Mouse (Mus musculus) liver, embryonic 11.5 days (tissue): Measurements from ENCODE around the gene Tmf1. TPM values are rescaled to one million over a fixed set of nuclear protein-coding genes. Genes with fewer than 3 reads are reported as not detected.
A peak's percentile ranks its signal among the peaks of the same experiment; 100 is the strongest.

Experiments used
- ATAC-seq: fragments of 200-750 bp; cut with Nextera tagmentation; replicated peaks from 2 replicates; pipeline ENCODE4 v1.8.0; 2017; ENCODE audit warnings: moderate number of reproducible peaks, mild to moderate bottlenecking, moderate TSS enrichment, moderate library complexity; ENCODE audit not compliant: low FRiP score
- DNase-seq: peaks from one replicate; pipeline ENCODE4 v3.0.0-alpha.2; 2017; ENCODE audit warnings: low spot score
- H3K27ac ChIP-seq: fragments of 300-500 bp; sonication (generic); 2 replicates; pipeline ENCODE4 v1.5.1; 2014; ENCODE audit warnings: mild to moderate bottlenecking, low read depth, low read length, control low read depth
- H3K27me3 ChIP-seq: fragments of 300-500 bp; sonication (generic); replicated peaks from 2 replicates; pipeline ENCODE4 v1.6.1; 2014; ENCODE audit warnings: low read length, mixed read lengths; ENCODE audit not compliant: control insufficient read depth, insufficient read depth
- H3K36me3 ChIP-seq: fragments of 300-500 bp; sonication (generic); 2 replicates; pipeline ENCODE4 v1.6.1; 2014; ENCODE audit warnings: mild to moderate bottlenecking, low read length, moderate library complexity, mixed read lengths; ENCODE audit not compliant: control insufficient read depth, insufficient read depth
- H3K4me1 ChIP-seq: fragments of 300-500 bp; sonication (generic); replicated peaks from 2 replicates; pipeline ENCODE4 v1.6.1; 2014; ENCODE audit warnings: low read length, mixed read lengths; ENCODE audit not compliant: control insufficient read depth, insufficient read depth
- H3K4me2 ChIP-seq: fragments of 300-500 bp; sonication (generic); 2 replicates; pipeline ENCODE4 v1.6.1; 2014; ENCODE audit warnings: mild to moderate bottlenecking, control low read depth, moderate library complexity
- H3K4me3 ChIP-seq: fragments of 300-500 bp; sonication (generic); 2 replicates; pipeline ENCODE4 v1.5.1; 2014; ENCODE audit warnings: low read depth, low read length, control low read depth
- H3K9ac ChIP-seq: fragments of 300-500 bp; sonication (generic); 2 replicates; pipeline ENCODE4 v1.6.1; 2014; ENCODE audit warnings: low read depth, low read length, control low read depth
- H3K9me3 ChIP-seq: fragments of 300-500 bp; sonication (generic); 2 replicates; pipeline ENCODE4 v1.6.1; 2016; ENCODE audit warnings: low read length, inconsistent platforms, mixed read lengths; ENCODE audit not compliant: control insufficient read depth
- WGBS: fragments of 180-500 bp; shearing (Covaris S2); extraction: QIAGEN DNeasy Blood & Tissue Kit; methylation state at CpG from one replicate; pipeline ENCODE4 v1.1.7; 2014; 5-methylcytosine and 5-hydroxymethylcytosine counted together
- polyA plus RNA-seq: library from polyadenylated mRNA; unstranded; fragments of >200 nt; fragmentation: Nextera tagmentation; extraction: Ambion mirVana; gene quantifications from 2 replicates; pipeline ENCODE4 v1.2.1, GENCODE M21; 2014

Tmf1 gene
- 21.1 and 21.8 TPM in 2 replicates for polyA plus RNA-seq

GRCm38 (mm10) chr6:97178491-97179366, at the start of gene Tmf1:
Gene Tmf1 (minus strand): TSS chr6:97179122.
- H3K27ac ChIP-seq: peak within 1 kb of the TSS; percentile 87
- H3K4me2 ChIP-seq: peak within 1 kb of the TSS; percentile 86
- H3K9me3 ChIP-seq: no peaks in the 10 kb centered on the region
- H3K4me1 ChIP-seq: peaks cover 15% of the 10 kb centered on the region
- H3K4me3 ChIP-seq: peak within 1 kb of the TSS; percentile 94
- under 1% methylated on average over 80 of the region's 80 CpGs for WGBS
- H3K27me3 ChIP-seq: no peaks in the 10 kb centered on the region
- H3K9ac ChIP-seq: peak within 1 kb of the TSS; percentile 98
- peak; percentile 93 for DNase-seq
- H3K36me3 ChIP-seq: no peaks in the 10 kb centered on the region; the same call in 1 of the 2 replicates
- ATAC-seq: peak; percentile 96

- H3K4me2 ChIP-seq: no peak overlapping the region
- no peak for DNase-seq
- no peaks in the 10 kb centered on the region for H3K9me3 ChIP-seq
- H3K36me3 ChIP-seq: peaks cover 4% of the 10 kb centered on the region
- 93% methylated on average over 9 of the region's 9 CpGs for WGBS
- no peak for ATAC-seq
- no peaks in the 10 kb centered on the region for H3K27me3 ChIP-seq
- H3K9ac ChIP-seq: no peak overlapping the region
- peaks cover 22% of the 10 kb centered on the region for H3K4me1 ChIP-seq
- H3K4me3 ChIP-seq: no peak overlapping the region
- no peak overlapping the region for H3K27ac ChIP-seq
These were observed 48.3 kb upstream of the Tmf1 start for GRCm38 (mm10) chr6:97227067-97227847.

- H3K9ac ChIP-seq: no peak overlapping the region
- peaks cover 3% of the 10 kb centered on the region; the same call in 1 of the 2 replicates for H3K36me3 ChIP-seq
- DNase-seq (no peak), ATAC-seq (0 out of 2 replicates have a peak, but pooled peaks have one; percentile 36)
- H3K4me1 ChIP-seq: peaks cover 32% of the 10 kb centered on the region
- no peak overlapping the region for H3K27ac ChIP-seq
- no peaks in the 10 kb centered on the region for H3K27me3 ChIP-seq
- no peak overlapping the region for H3K4me2 ChIP-seq
- WGBS: 58% methylated on average over 1 of the region's 1 CpGs
- no peak overlapping the region for H3K4me3 ChIP-seq
- H3K9me3 ChIP-seq: no peaks in the 10 kb centered on the region
These were observed 47.2 kb upstream of the Tmf1 start for GRCm38 (mm10) chr6:97226083-97226491.

GRCm38 (mm10) chr6:97224505-97224904, 45.6 kb upstream of the Tmf1 start:
- DNase-seq (no peak), ATAC-seq (no peak)
- H3K9me3 ChIP-seq: no peaks in the 10 kb centered on the region
- 93% methylated on average over 8 of the region's 8 CpGs for WGBS
- H3K36me3 ChIP-seq: peaks cover 3% of the 10 kb centered on the region; the same call in 1 of the 2 replicates
- no peak overlapping the region for H3K9ac ChIP-seq
- peaks cover 32% of the 10 kb centered on the region for H3K4me1 ChIP-seq
- H3K27ac ChIP-seq: no peak overlapping the region
- no peak overlapping the region for H3K4me2 ChIP-seq
- no peak overlapping the region for H3K4me3 ChIP-seq
- H3K27me3 ChIP-seq: no peaks in the 10 kb centered on the region

- Histone ChIP-seq H3K36me3 (no peaks in the 10 kb centered on the region; the same call in 1 of the 2 replicates), H3K4me3 (no peak overlapping the region), H3K9ac (no peak overlapping the region), H3K4me1 (peaks cover 32% of the 10 kb centered on the region), H3K4me2 (no peak overlapping the region; the same call in 1 of the 2 replicates), H3K27ac (no peak overlapping the region), H3K9me3 (no peaks in the 10 kb centered on the region), H3K27me3 (no peaks in the 10 kb centered on the region)
- DNase-seq: no peak
- 70% methylated on average over 4 of the region's 4 CpGs for WGBS
- ATAC-seq: 0 out of 2 replicates have a peak, but pooled peaks have one; percentile 8
These were observed 44.6 kb upstream of the Tmf1 start for GRCm38 (mm10) chr6:97223566-97223965.

- whole genome bisulfite sequencing: 29% methylated on average over 5 of the region's 5 CpGs
- Histone ChIP-seq H3K9me3 (no peaks in the 10 kb centered on the region), H3K4me1 (peaks cover 32% of the 10 kb centered on the region), H3K9ac (no peak overlapping the region), H3K27ac (peak overlapping the region; percentile 13; the same call in 1 of the 2 replicates), H3K4me2 (peak overlapping the region; percentile 50), H3K4me3 (no peak overlapping the region), H3K36me3 (no peaks in the 10 kb centered on the region; the same call in 1 of the 2 replicates), H3K27me3 (no peaks in the 10 kb centered on the region)
- ATAC-seq (no peak), DNase-seq (no peak)
These were observed 44.1 kb upstream of the Tmf1 start for GRCm38 (mm10) chr6:97222931-97223467.

- 47% methylated on average over 6 of the region's 6 CpGs for WGBS
- H3K36me3 ChIP-seq: no peaks in the 10 kb centered on the region; the same call in 1 of the 2 replicates
- no peak overlapping the region for H3K27ac ChIP-seq
- H3K4me2 ChIP-seq: peak overlapping the region; percentile 50
- no peak for DNase-seq
- no peak overlapping the region for H3K4me3 ChIP-seq
- no peaks in the 10 kb centered on the region for H3K27me3 ChIP-seq
- H3K4me1 ChIP-seq: peaks cover 32% of the 10 kb centered on the region
- no peak overlapping the region for H3K9ac ChIP-seq
- peak; percentile 47; the same call in 1 of the 2 replicates for ATAC-seq
- no peaks in the 10 kb centered on the region for H3K9me3 ChIP-seq
These were observed 43.4 kb upstream of the Tmf1 start for GRCm38 (mm10) chr6:97222321-97222720.
